Mouse (Mus musculus) thymus, adult 2 months (tissue): Measurements from ENCODE around the gene Zfp148. TPM values are rescaled to one million over a fixed set of nuclear protein-coding genes. Genes with fewer than 3 reads are reported as not detected.

Experiments
- DNase-seq: peaks from one replicate; pipeline ENCODE4 v3.0.0; 2021
- H3K27ac ChIP-seq: fragments of 200-500 bp; 2 replicates; pipeline ENCODE4 v1.5.1; 2012; ENCODE audit warnings: low read length, control low read depth; ENCODE audit not compliant: control insufficient read depth, insufficient read depth
- H3K27me3 ChIP-seq: fragments of 200-500 bp; 2 replicates; pipeline ENCODE4 v1.6.1; 2012; ENCODE audit warnings: mild to moderate bottlenecking, low read length, moderate library complexity, mixed read lengths; ENCODE audit not compliant: control insufficient read depth, insufficient read depth
- H3K36me3 ChIP-seq: fragments of 200-500 bp; 2 replicates; pipeline ENCODE4 v1.6.1; 2012; ENCODE audit warnings: mild to moderate bottlenecking, low read length, moderate library complexity; ENCODE audit not compliant: control insufficient read depth, insufficient read depth
- H3K4me1 ChIP-seq: fragments of 200-500 bp; replicated peaks from 2 replicates; pipeline ENCODE4 v1.6.1; 2012; ENCODE audit warnings: low read length; ENCODE audit not compliant: control insufficient read depth, insufficient read depth
- H3K4me3 ChIP-seq: fragments of 200-500 bp; 2 replicates; pipeline ENCODE4 v1.5.1; 2012; ENCODE audit warnings: mild to moderate bottlenecking, low read length, control low read depth, moderate library complexity; ENCODE audit not compliant: control insufficient read depth, insufficient read depth
- CTCF ChIP-seq: fragments of 200-500 bp; IDR thresholded peaks from 2 replicates; pipeline ENCODE4 v1.5.1; 2012; ENCODE audit warnings: mild to moderate bottlenecking, control low read depth, low read length, moderate library complexity, borderline replicate concordance; ENCODE audit not compliant: control insufficient read depth, poor library complexity, insufficient read depth; ENCODE audit errors: extremely low read depth
- POLR2A ChIP-seq: fragments of 200-500 bp; IDR thresholded peaks from 2 replicates; pipeline ENCODE4 v1.6.1; 2012; ENCODE audit warnings: mild to moderate bottlenecking, low read length, control low read depth, moderate library complexity; ENCODE audit not compliant: control insufficient read depth, poor library complexity, insufficient read depth; ENCODE audit errors: extremely low read depth
- WGBS: fragments of 180-500 bp; shearing (Covaris S2); methylation state at CpG from one replicate; pipeline ENCODE4 v1.1.7; 2018; 5-methylcytosine and 5-hydroxymethylcytosine counted together
- polyA plus RNA-seq: library from polyadenylated mRNA; depleted of rRNA; stranded (reverse); fragments of >200 nt; gene quantifications from 2 replicates; pipeline ENCODE4 v1.2.3, GENCODE M21; 2012

Gene Zfp148
- polyA plus RNA-seq, 1 experiment: 22.5 TPM

DNA sequence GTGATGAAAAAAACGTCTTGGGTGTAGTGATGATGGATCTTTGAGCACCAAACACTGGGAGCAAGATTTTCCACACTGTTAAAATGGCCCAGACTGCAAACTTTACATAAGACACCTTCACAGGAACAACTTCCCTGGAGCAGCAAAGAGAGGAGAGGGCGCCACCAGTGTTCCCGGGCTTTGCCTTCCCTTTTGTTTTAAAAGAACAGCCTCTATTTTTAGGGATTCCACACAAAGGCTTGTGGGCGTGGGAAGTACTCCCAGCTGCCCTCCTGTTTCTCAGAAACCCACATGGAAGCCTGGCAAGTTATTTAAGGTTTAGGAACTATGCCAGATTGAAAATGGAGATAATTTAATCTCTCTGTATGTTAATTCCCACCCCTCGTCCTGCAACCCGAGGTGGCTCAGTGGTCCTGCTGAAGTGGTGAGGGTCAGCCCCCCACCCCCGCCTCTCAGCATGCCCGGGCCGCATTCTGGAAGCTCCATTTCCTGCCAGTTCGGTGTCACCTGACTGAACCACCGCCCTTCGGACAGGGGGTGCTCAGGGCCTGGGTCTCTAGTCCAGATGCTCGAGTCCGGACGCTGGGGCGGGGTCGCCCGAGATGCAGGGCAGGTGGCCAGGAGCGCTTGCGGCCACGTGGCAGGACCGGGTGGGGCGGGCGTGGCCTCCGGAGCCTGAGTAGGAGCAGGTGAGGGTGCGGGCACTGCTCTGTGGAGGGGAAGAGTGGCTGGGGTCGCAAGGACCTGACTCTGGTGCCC lies 136.3 kb downstream of the Zfp148 start, which contains the start of gene Slc12a8:
TSS of gene Slc12a8 (plus strand) at position 522 of the 759 bp plus-strand sequence.
- no peak for DNase-seq
- Histone ChIP-seq H3K36me3 (no peaks in the 10 kb centered on the region), H3K4me1 (0 out of 2 replicates have a peak, but pooled peaks cover 5% of the 10 kb centered on the region), H3K4me3 (no peak within 1 kb of the TSS), H3K27me3 (no peaks in the 10 kb centered on the region), H3K27ac (no peak within 1 kb of the TSS)
- WGBS: 26% methylated on average over 27 of the region's 27 CpGs
- no peak for TF ChIP-seq CTCF
- TF ChIP-seq POLR2A: no peak

DNA sequence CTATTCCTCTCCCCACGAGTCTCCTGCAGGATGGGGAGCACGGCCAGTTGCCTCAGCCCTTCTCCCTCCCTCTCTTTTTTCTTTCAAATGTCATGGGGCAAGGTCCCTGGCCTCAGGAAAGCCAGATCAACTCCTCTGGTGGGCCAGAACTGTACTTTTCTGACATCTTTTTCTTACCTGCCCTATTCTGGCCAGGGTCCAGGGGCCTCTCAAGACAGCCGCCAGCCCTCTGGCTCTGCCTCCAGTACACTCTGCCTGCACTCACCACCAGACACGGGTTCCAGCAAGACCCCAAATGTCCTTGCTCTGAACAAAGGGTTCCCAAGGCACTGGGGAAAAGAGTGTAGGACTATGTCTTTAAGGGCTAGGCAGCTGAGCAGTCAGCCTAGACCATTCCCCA lies 137.0 kb downstream of the Zfp148 start:
- TF ChIP-seq POLR2A (no peak), CTCF (no peak)
- DNase-seq: no peak
- Histone ChIP-seq H3K27ac (no peak overlapping the region), H3K36me3 (no peaks in the 10 kb centered on the region), H3K4me1 (0 out of 2 replicates have a peak, but pooled peaks cover 5% of the 10 kb centered on the region), H3K4me3 (no peak overlapping the region), H3K27me3 (no peaks in the 10 kb centered on the region)
- 68% methylated on average over 4 of the region's 4 CpGs for WGBS

DNA sequence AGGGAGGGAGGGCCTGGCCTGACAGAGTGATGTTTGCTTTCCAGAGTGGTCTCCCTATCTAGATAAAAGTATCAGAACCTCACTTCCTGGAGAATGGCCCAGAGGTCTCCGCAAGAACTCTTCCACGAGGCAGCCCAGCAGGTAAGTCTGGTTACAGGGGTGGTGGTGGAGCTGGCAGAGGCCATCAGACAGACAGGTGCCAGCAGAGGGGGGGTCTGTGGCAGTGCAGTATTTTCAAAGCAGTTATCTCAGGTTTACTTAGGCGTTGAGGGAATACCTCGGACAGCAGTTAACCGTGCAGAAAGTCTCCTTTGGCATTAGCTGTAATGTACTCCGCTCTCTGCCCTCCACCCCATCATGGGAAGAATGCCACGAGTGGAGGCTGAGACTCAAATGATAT lies 137.6 kb downstream of the Zfp148 start:
- no peaks in the 10 kb centered on the region for H3K27me3 ChIP-seq
- no peak for DNase-seq
- WGBS: 84% methylated on average over 7 of the region's 7 CpGs
- H3K4me1 ChIP-seq: 0 out of 2 replicates have a peak, but pooled peaks cover 5% of the 10 kb centered on the region
- no peak overlapping the region for H3K27ac ChIP-seq
- TF ChIP-seq POLR2A: no peak
- TF ChIP-seq CTCF: no peak
- H3K4me3 ChIP-seq: no peak overlapping the region
- H3K36me3 ChIP-seq: no peaks in the 10 kb centered on the region

DNA sequence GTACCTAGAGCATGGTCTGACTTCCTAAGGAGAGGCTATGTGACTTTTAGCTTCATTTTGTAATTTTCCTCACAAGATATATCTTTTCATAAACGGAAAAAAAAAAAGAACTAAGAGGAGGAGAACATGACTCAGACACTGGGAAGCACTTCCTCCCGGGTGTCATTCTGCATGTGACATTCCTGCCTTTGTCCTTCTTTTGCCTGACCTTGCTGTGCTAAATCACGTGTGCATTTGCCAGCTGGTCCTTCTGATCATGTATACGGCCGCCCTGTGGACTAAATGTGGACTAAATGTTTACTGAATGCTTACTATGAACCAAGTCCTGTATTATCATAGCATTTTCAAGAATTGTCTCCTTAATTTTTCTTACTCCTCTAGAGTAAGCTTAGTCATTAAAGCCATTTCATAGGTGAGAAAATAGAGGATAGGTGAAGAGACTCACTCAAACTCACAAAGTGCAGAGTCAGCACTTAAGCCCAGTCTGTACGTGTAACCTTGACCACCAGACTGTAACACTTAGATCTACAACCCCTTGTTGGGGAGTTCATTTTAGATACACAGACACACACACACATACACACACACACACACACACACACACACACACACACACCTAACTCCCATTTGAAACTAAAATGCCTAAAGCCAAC lies 139.4 kb downstream of the Zfp148 start:
- Histone ChIP-seq H3K27me3 (no peaks in the 10 kb centered on the region), H3K4me3 (no peak overlapping the region), H3K4me1 (0 out of 2 replicates have a peak, but pooled peaks cover 5% of the 10 kb centered on the region), H3K36me3 (no peaks in the 10 kb centered on the region), H3K27ac (no peak overlapping the region)
- WGBS: 91% methylated on average over 6 of the region's 6 CpGs
- TF ChIP-seq POLR2A (no peak), CTCF (no peak)
- no peak for DNase-seq

DNA sequence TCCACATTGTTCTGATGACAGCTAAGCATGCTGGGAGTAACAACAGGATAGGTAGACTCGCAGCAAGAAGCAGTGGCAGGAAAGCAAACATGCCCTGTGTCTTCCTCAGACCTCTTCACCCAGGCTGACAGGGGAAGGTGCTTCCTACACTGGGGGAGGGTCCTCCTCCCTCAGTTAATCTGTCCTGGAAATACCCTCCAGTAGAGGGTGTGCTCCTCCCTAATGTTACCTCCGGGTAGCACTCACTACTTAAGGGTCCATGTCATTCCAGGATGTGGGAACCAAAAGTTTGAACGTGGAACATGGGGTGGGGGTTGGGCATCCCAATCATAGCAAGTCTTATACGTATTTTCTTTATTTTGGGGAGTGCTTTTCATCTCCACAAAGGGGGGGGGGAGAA lies 141.9 kb downstream of the Zfp148 start:
- Histone ChIP-seq H3K4me1 (no peaks in the 10 kb centered on the region), H3K36me3 (no peaks in the 10 kb centered on the region), H3K27me3 (no peaks in the 10 kb centered on the region), H3K4me3 (no peak overlapping the region), H3K27ac (no peak overlapping the region)
- DNase-seq: no peak
- TF ChIP-seq POLR2A (no peak), CTCF (no peak)
- 72% methylated on average over 4 of the region's 4 CpGs for WGBS

DNA sequence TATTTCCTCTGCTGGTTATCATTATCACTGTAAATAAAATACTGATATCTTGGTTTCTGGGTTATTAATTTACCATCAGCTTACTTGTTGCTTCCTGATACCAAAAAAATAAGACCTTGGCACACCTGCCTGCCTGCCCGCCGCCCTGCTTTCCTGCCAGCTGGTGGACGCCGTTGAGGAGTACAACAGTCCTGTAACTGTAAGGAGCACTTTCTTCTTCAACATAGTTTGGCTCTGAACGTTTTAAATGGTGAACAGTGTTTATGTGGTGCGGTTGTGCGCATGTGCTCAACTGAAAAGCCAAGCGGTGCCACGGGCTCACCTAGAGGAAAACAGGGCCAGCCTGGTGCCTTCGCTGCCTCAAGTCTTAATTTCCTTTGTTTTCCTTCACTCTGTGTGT lies 142.9 kb downstream of the Zfp148 start:
- no peak for DNase-seq
- Histone ChIP-seq H3K36me3 (no peaks in the 10 kb centered on the region), H3K4me1 (no peaks in the 10 kb centered on the region), H3K27ac (no peak overlapping the region), H3K27me3 (no peaks in the 10 kb centered on the region), H3K4me3 (no peak overlapping the region)
- WGBS: 81% methylated on average over 10 of the region's 10 CpGs
- TF ChIP-seq POLR2A (no peak), CTCF (no peak)
